Mouse (Mus musculus) macrophage (primary cell): ENCODE measurements around the gene Riiad1. TPM values are rescaled to one million over a fixed set of nuclear protein-coding genes. Genes with fewer than 3 reads are reported as not detected.
A peak's percentile ranks its signal among the peaks of the same experiment; 100 is the strongest.

Source experiments
- H3K27ac ChIP-seq: fragments of 350-480 bp; formaldehyde crosslinking; 2 replicates; pipeline ENCODE4 v1.9.0; 2021
- H3K36me3 ChIP-seq: fragments of 350-480 bp; formaldehyde crosslinking; 2 replicates; pipeline ENCODE4 v1.9.0; 2021; ENCODE audit errors: inconsistent target
- H3K4me3 ChIP-seq: fragments of 350-480 bp; formaldehyde crosslinking; 2 replicates; pipeline ENCODE4 v1.9.0; 2021; ENCODE audit errors: inconsistent target
- H3K79me2 ChIP-seq: fragments of 350-480 bp; formaldehyde crosslinking; 2 replicates; pipeline ENCODE4 v1.9.0; 2021; ENCODE audit errors: inconsistent target
- WGBS: methylation state at CpG from one replicate; pipeline ENCODE4 v1.1.7; 2026; ENCODE audit warnings: inconsistent platforms; ENCODE audit not compliant: missing documents; 5-methylcytosine and 5-hydroxymethylcytosine counted together
- polyA plus RNA-seq: library from polyadenylated mRNA; stranded (reverse); fragments of 250-400 nt; gene quantifications from 3 replicates; pipeline ENCODE4 v1.2.4, GENCODE M21; 2018; ENCODE audit warnings: inconsistent platforms
- total RNA-seq, 78 experiments: library from RNA; depleted of rRNA; stranded (reverse); fragments of 250-400 nt; gene quantifications; 1 replicate in 9 of 78; 2 replicates in 24 of 78; 3 replicates in 43 of 78; 4 replicates in 2 of 78; pipeline ENCODE4 v1.2.4; 2018; ENCODE audit warnings: inconsistent platforms in 56 of 78

The Riiad1 gene
- 10 to 100 TPM in 13 of 26 experiments, 1 to 10 TPM in 13; 2.1 to 23.1 (median 10.2) TPM for total RNA-seq (2018; cell fraction: chromatin; rRNA removed)
- 1 to 10 TPM in 1 of 26 experiments, under 1 TPM in 9, not detected in 16; 0.30 to 3.0 (median 0.50) TPM for total RNA-seq (2018; cell fraction: cytosol; rRNA removed)
- 10 to 100 TPM in 6 of 26 experiments, 1 to 10 TPM in 20; 1.8 to 17.0 (median 8.3) TPM for total RNA-seq (2018; cell fraction: nucleus; rRNA removed)
- polyA plus RNA-seq, result 1.3 to 2.2 TPM in 2 of 3 replicates, not detected in the other

DNA sequence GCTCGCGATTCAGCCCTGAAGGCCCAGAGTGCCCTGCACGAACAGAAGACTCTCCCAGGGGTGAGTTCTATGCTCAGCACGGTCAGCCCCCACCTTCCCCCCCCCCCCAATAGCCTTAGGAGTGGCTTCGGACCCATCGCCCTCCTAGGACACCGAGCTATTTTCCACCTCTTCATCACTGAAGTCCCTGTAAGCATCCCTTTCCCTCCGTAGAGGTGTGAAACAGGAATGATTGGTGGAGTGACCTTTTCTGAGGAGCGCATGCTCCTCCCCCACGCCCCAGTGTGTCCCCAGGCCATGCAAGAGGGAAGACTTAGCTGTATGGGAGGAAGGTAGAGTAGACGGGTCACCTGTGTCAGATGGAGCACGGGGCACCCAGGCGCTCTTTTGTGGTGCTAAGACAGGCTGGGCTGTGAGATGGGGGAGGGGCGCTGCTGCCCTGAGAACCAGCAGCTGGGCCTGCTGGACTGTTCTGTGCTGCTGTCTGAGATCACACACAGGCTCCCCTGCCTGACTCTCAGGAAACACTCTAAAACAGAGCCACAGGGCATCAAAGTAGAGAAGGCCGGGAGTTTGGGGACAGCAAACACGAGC, at the start of gene Riiad1:
TSS of gene Riiad1 (minus strand) at position 51 of the 594 bp plus-strand sequence.
- H3K36me3 ChIP-seq, result no peaks in the 10 kb centered on the region
- H3K4me3 ChIP-seq, result no peak within 1 kb of the TSS
- WGBS, result 37% methylated on average over 16 of the region's 16 CpGs
- H3K79me2 ChIP-seq, result no peaks in the 10 kb centered on the region
- no peak within 1 kb of the TSS for H3K27ac ChIP-seq

GRCm38 (mm10) chr3:94526731-94527130, 46.6 kb upstream of the Riiad1 start:
- Histone ChIP-seq H3K79me2 (peaks cover under 1% of the 10 kb centered on the region; the same call in 1 of the 2 replicates), H3K36me3 (peaks cover 66% of the 10 kb centered on the region), H3K4me3 (no peak overlapping the region), H3K27ac (no peak overlapping the region)
- whole genome bisulfite sequencing, result 96% methylated on average over 2 of the region's 2 CpGs

- peaks cover 60% of the 10 kb centered on the region for H3K36me3 ChIP-seq
- WGBS, result 100% methylated on average over 1 of the region's 1 CpGs
Measured at GRCm38 (mm10) chr3:94506664-94507063, 26.5 kb upstream of the Riiad1 start.

DNA sequence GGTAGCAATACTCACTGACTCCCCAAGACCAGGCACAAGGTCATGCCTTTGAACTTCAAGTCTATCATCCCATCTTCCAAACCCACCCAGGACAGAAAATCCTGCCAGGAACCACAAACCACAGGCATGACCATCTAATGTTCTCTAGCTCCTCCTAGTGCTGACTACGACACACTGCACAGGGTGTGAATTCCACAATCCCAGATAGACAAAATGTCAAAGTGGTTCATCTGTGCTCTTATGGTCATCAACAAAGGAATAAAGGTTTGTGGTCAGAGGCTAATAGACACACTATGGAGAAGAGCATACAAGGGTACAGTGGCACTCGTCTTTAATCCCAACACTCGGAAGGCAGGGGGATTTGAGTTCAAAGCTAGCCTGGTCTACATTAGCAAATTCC, 22.1 kb upstream of the Riiad1 start:
- peaks cover 62% of the 10 kb centered on the region for H3K36me3 ChIP-seq
- 81% methylated on average over 3 of the region's 3 CpGs for WGBS
- no peak overlapping the region for H3K4me3 ChIP-seq
- no peak overlapping the region for H3K27ac ChIP-seq
- no peaks in the 10 kb centered on the region for H3K79me2 ChIP-seq

More at GRCm38 (mm10) chr3:94506664-94507063, 26.5 kb upstream of the Riiad1 start:
- no peak overlapping the region for H3K27ac ChIP-seq
- H3K4me3 ChIP-seq, result no peak overlapping the region
- no peaks in the 10 kb centered on the region for H3K79me2 ChIP-seq

- Histone ChIP-seq H3K4me3 (no peak overlapping the region), H3K36me3 (peaks cover 56% of the 10 kb centered on the region), H3K79me2 (no peaks in the 10 kb centered on the region), H3K27ac (no peak overlapping the region)
- 86% methylated on average over 4 of the region's 4 CpGs for WGBS
Measured at GRCm38 (mm10) chr3:94497162-94497561, 17.0 kb upstream of the Riiad1 start.

DNA sequence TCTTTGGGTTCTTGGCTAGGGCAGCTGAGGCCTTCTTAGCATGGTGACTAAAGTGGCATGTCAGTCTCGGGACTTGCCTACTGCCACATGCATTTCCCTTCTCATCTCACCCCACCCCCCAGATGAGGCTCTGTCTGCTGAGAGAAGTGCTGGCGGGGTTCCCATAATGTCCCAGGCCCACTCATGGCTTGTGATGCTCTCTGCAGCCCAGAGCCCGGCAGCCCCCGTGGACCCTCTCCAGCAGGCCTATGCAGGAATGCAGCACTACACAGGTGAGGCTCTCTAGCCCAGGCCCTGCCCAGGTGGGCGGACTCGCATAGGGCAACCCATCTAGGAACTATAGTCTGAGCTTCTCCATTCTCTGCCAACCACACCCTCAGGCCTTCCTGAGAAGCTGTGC, 7.4 kb upstream of the Riiad1 start:
- H3K36me3 ChIP-seq, result no peaks in the 10 kb centered on the region
- WGBS, result 70% methylated on average over 6 of the region's 6 CpGs
- H3K27ac ChIP-seq, result no peak overlapping the region
- no peak overlapping the region for H3K4me3 ChIP-seq
- no peaks in the 10 kb centered on the region for H3K79me2 ChIP-seq

- Histone ChIP-seq H3K36me3 (no peaks in the 10 kb centered on the region), H3K79me2 (no peaks in the 10 kb centered on the region), H3K27ac (no peak overlapping the region), H3K4me3 (no peak overlapping the region)
- WGBS, result 96% methylated on average over 6 of the region's 7 CpGs
Measured at GRCm38 (mm10) chr3:94485922-94486321, 5.8 kb upstream of the Riiad1 start.

DNA sequence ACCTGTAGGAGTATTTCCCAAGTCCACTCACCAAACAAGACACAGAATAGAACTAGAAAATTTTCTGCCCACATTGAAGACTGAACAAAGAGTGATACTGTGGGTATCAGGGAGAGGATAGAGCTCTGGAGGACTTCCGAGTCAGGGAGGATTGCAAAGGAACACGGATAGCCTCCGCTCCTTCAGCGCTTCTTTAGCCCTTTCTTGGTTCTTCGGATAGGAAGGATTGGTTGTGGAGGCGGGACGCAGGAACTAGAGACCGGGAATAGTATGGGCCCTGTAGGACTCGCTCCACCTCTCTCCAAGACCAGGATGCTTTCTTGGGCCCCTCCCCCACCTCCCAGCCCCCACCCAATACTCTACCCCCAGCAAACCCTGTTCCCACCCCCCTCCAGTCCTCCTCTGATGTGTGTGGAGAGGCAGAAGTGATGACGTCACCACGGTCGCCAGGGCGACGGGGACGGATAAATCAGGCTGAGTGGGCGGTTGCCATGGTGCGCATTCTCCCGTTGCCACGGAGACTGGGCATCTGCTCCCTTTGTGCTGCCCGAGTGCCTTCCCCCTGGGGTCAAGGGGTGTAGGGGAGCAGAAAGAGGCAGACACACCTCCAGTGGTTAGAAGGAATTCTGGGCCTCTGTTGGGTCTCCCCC, 3.8 kb upstream of the Riiad1 start:
- WGBS, result 67% methylated on average over 20 of the region's 20 CpGs
- Histone ChIP-seq H3K79me2 (no peaks in the 10 kb centered on the region), H3K4me3 (no peak overlapping the region), H3K27ac (no peak overlapping the region), H3K36me3 (no peaks in the 10 kb centered on the region)

DNA sequence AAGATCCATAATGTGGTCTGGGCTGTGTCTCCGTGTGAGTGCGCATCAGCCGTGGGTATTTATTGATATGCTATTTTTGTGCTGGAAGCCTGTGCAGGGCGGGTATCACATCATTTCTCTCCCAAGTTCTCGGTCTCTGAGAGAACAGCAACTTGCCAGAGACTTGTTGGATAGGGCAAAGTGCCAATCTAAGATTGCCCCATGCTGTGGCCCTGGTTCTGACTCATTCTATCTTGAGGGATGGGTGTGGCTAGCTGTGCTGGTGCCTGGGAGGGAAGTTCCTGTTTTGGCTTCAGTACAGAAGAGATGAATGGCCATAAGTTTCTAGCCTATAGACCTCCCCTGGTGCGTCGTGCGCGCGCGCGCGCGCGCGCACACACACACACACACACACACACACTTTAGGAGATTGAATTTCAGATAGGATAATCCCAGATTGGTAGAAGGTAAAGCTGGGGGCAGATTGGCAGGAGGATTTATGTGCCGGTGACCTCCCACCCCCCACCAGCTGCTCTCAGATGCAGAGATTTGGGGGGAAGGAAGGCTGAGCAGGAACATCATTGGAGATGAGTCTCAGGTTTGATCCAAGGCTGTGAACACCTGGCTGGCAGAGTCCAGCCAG, 2.7 kb upstream of the Riiad1 start:
- H3K36me3 ChIP-seq, result no peaks in the 10 kb centered on the region
- WGBS, result 82% methylated on average over 17 of the region's 17 CpGs
- H3K27ac ChIP-seq, result peak overlapping the region; percentile 24; the same call in 1 of the 2 replicates
- H3K4me3 ChIP-seq, result no peak overlapping the region
- no peaks in the 10 kb centered on the region for H3K79me2 ChIP-seq

DNA sequence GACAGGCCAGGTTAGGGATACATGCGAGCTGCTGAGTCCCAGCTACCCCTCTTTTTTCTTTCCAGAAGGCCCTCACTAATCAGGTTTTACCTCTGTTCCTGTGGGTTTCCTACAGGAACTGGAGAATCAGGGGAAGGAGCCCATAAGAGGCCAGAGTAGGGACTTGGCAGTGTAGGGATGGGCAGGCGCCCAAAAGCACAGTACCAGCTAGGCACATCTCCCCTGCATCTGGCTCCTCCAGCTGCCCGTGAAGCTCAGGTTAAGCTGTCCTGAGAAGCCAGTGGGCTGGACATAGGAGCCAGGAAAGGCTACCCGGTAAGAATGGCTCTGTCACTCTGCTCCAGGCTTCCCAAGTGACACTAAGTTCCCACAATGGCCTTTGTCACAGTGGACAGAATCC, 1.3 kb upstream of the Riiad1 start:
- WGBS, result 81% methylated on average over 4 of the region's 4 CpGs
- no peak overlapping the region for H3K4me3 ChIP-seq

DNA sequence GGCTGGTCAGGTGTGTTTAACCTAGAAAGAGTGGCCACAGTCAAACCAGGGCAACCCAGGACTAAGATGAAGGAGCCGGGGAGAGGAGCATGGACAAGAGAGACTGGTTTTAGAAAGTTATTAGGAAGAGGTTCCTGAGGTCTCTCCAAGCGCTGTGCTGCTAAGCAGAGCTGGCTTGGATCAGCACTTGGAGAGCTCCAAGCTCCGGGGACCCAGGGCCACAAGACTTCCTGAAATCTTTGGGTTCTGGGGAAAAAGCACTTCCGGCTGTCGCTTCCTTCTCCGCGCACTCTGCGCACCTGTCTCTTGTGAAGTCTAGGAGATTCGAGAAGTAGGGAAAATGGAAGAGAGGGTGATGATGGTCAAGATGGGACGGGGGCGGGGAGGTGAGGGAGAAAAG, 577 bp downstream of the Riiad1 start:
- H3K27ac ChIP-seq, result no peak overlapping the region
- H3K4me3 ChIP-seq, result no peak overlapping the region
- 8% methylated on average over 10 of the region's 11 CpGs for WGBS
- no peaks in the 10 kb centered on the region for H3K36me3 ChIP-seq
- H3K79me2 ChIP-seq, result no peaks in the 10 kb centered on the region

More for the DNA sequence above, 1.3 kb upstream of the Riiad1 start:
- H3K36me3 ChIP-seq, result no peaks in the 10 kb centered on the region
- H3K27ac ChIP-seq, result no peak overlapping the region
- H3K79me2 ChIP-seq, result no peaks in the 10 kb centered on the region

- Histone ChIP-seq H3K4me3 (no peak overlapping the region), H3K79me2 (no peaks in the 10 kb centered on the region), H3K36me3 (no peaks in the 10 kb centered on the region), H3K27ac (no peak overlapping the region)
- 28% methylated on average over 9 of the region's 9 CpGs for WGBS
Measured at GRCm38 (mm10) chr3:94478591-94479169, 1.5 kb downstream of the Riiad1 start.

DNA sequence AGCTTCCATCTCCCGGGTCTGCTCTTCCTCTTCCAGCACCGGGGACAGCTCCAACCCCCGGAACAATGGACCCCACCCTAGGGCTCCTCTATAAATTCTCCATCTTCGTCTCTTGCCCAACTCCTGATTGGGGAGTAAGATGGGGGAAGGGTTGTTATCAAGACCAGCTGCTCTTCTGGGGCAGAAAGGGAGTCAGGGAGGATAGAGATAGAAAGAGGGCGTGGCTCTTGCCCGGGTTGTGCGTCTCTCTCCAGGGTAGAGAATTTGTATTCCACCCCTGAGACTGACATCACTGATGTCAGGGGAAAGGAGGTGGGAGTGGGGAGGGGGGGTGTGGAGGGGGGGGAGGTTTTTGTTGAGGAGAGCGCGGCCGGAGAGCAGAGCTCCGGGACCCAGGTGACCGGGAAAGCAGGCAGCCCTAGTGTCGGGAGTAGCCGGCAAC, 2.1 kb downstream of the Riiad1 start, which contains the start of gene Celf3:
TSS of gene Celf3 (plus strand) at position 315 of the 442 bp plus-strand sequence.
- 19% methylated on average over 5 of the region's 14 CpGs for WGBS
- H3K27ac ChIP-seq, result no peak within 1 kb of the TSS
- H3K36me3 ChIP-seq, result no peaks in the 10 kb centered on the region
- H3K79me2 ChIP-seq, result no peaks in the 10 kb centered on the region
- H3K4me3 ChIP-seq, result no peak within 1 kb of the TSS

DNA sequence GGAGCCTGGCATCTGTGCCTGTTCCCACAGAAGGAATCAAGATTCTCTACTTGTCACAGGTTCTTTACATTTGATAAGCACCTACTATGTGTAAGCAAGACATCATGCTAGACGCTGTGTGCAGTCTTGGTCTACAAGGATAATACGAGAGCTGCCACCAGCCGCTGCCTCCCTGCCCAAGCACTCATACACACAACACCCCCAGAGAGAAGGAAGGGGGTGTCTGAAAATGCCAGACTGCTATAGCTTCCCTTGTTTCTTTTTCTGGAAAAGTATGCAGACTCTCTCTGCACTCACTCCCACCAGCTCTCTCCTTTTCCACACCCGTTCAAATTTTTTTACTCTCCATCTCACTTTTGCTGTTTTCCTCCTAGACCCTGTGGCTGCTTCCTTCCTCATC, 2.7 kb downstream of the Riiad1 start:
- Histone ChIP-seq H3K79me2 (no peaks in the 10 kb centered on the region), H3K27ac (no peak overlapping the region), H3K4me3 (no peak overlapping the region), H3K36me3 (no peaks in the 10 kb centered on the region)
- WGBS, result 60% methylated on average over 3 of the region's 4 CpGs
